Mouse (Mus musculus): ENCODE measurements at regions not wholly inside any gene's neighbourhood (a gene's known extent, or its start where the extent isn't known, plus 50 kb on each side); places are given as distances from the start of the nearest gene placed in this dataset.

- 80% methylated on average over 1 of the region's 1 CpGs for WGBS
- H3K9me3 ChIP-seq: no peaks in the 10 kb centered on the region
- ATAC-seq (ENCODE audit: insufficient number of reproducible peaks, low FRiP score, low TSS enrichment, low read depth): no peak
- H3K27me3 ChIP-seq: no peaks in the 10 kb centered on the region
- H3K27ac ChIP-seq: no peak overlapping the region
- no peak overlapping the region for H3K9ac ChIP-seq
- H3K4me2 ChIP-seq: no peak overlapping the region
- no peak overlapping the region for H3K4me3 ChIP-seq
- H3K4me1 ChIP-seq: no peaks in the 10 kb centered on the region
- no peaks in the 10 kb centered on the region for H3K36me3 ChIP-seq
Measured at GRCm38 (mm10) chr13:69410359-69410758, 123.2 kb upstream of the Nsun2 start.

GRCm38 (mm10) chr13:69414813-69415212 is 118.7 kb upstream of the Nsun2 start:
- Histone ChIP-seq H3K27ac (no peak overlapping the region), H3K4me3 (no peak overlapping the region), H3K4me1 (no peaks in the 10 kb centered on the region), H3K27me3 (no peaks in the 10 kb centered on the region), H3K4me2 (no peak overlapping the region), H3K36me3 (no peaks in the 10 kb centered on the region), H3K9ac (no peak overlapping the region), H3K9me3 (no peaks in the 10 kb centered on the region)
- 69% methylated on average over 7 of the region's 7 CpGs for WGBS
- ATAC-seq (ENCODE audit: insufficient number of reproducible peaks, low FRiP score, low TSS enrichment, low read depth): no peak

- Histone ChIP-seq H3K4me3 (no peak overlapping the region), H3K4me1 (no peaks in the 10 kb centered on the region), H3K36me3 (no peaks in the 10 kb centered on the region), H3K27ac (no peak overlapping the region), H3K9ac (no peak overlapping the region), H3K9me3 (no peaks in the 10 kb centered on the region), H3K4me2 (no peak overlapping the region), H3K27me3 (no peaks in the 10 kb centered on the region)
- WGBS: 87% methylated on average over 2 of the region's 2 CpGs
- ATAC-seq (ENCODE audit: insufficient number of reproducible peaks, low FRiP score, low TSS enrichment, low read depth): no peak
Measured at GRCm38 (mm10) chr13:69416726-69417125, 116.8 kb upstream of the Nsun2 start.

- H3K27ac ChIP-seq: no peak overlapping the region
- no peaks in the 10 kb centered on the region for H3K36me3 ChIP-seq
- no peaks in the 10 kb centered on the region for H3K27me3 ChIP-seq
- no peaks in the 10 kb centered on the region for H3K9me3 ChIP-seq
- ATAC-seq (ENCODE audit: insufficient number of reproducible peaks, low FRiP score, low TSS enrichment, low read depth): no peak
- H3K9ac ChIP-seq: no peak overlapping the region
- H3K4me2 ChIP-seq: no peak overlapping the region
- 67% methylated on average over 14 of the region's 14 CpGs for whole genome bisulfite sequencing
- H3K4me1 ChIP-seq: no peaks in the 10 kb centered on the region
- H3K4me3 ChIP-seq: no peak overlapping the region
Measured at GRCm38 (mm10) chr13:69417855-69418478, 115.6 kb upstream of the Nsun2 start.

- no peak overlapping the region for H3K4me2 ChIP-seq
- 89% methylated on average over 8 of the region's 8 CpGs for WGBS
- H3K4me1 ChIP-seq: no peaks in the 10 kb centered on the region
- H3K36me3 ChIP-seq: no peaks in the 10 kb centered on the region
- no peak overlapping the region for H3K27ac ChIP-seq
- no peak overlapping the region for H3K9ac ChIP-seq
- no peak overlapping the region for H3K4me3 ChIP-seq
- H3K9me3 ChIP-seq: no peaks in the 10 kb centered on the region
- ATAC-seq (ENCODE audit: insufficient number of reproducible peaks, low FRiP score, low TSS enrichment, low read depth): no peak
- no peaks in the 10 kb centered on the region for H3K27me3 ChIP-seq
Measured at GRCm38 (mm10) chr13:69420166-69420565, 113.4 kb upstream of the Nsun2 start.

GRCm38 (mm10) chr13:69421966-69422365 is 111.6 kb upstream of the Nsun2 start:
- Histone ChIP-seq H3K27me3 (no peaks in the 10 kb centered on the region), H3K9me3 (no peaks in the 10 kb centered on the region), H3K36me3 (no peaks in the 10 kb centered on the region), H3K4me2 (no peak overlapping the region), H3K9ac (no peak overlapping the region), H3K4me3 (no peak overlapping the region), H3K27ac (no peak overlapping the region), H3K4me1 (no peaks in the 10 kb centered on the region)
- no peak for ATAC-seq (ENCODE audit: insufficient number of reproducible peaks, low FRiP score, low TSS enrichment, low read depth)

GRCm38 (mm10) chr13:69426117-69426516 is 107.4 kb upstream of the Nsun2 start:
- 35% methylated on average over 6 of the region's 6 CpGs for WGBS
- H3K4me1 ChIP-seq: 0 out of 2 replicates have a peak, but pooled peaks cover 7% of the 10 kb centered on the region
- no peaks in the 10 kb centered on the region for H3K27me3 ChIP-seq
- H3K27ac ChIP-seq: no peak overlapping the region
- H3K4me3 ChIP-seq: no peak overlapping the region
- no peak for ATAC-seq (ENCODE audit: insufficient number of reproducible peaks, low FRiP score, low TSS enrichment, low read depth)
- no peaks in the 10 kb centered on the region for H3K36me3 ChIP-seq
- no peaks in the 10 kb centered on the region for H3K9me3 ChIP-seq
- H3K4me2 ChIP-seq: no peak overlapping the region
- H3K9ac ChIP-seq: no peak overlapping the region

GRCm38 (mm10) chr13:69429596-69429995 is 104.0 kb upstream of the Nsun2 start:
- H3K9ac ChIP-seq: no peak overlapping the region
- H3K4me2 ChIP-seq: no peak overlapping the region
- no peaks in the 10 kb centered on the region for H3K27me3 ChIP-seq
- H3K4me1 ChIP-seq: 0 out of 2 replicates have a peak, but pooled peaks cover 8% of the 10 kb centered on the region
- no peak overlapping the region for H3K4me3 ChIP-seq
- no peak for ATAC-seq (ENCODE audit: insufficient number of reproducible peaks, low FRiP score, low TSS enrichment, low read depth)
- 34% methylated on average over 5 of the region's 5 CpGs for WGBS
- no peaks in the 10 kb centered on the region for H3K9me3 ChIP-seq
- H3K27ac ChIP-seq: no peak overlapping the region
- H3K36me3 ChIP-seq: no peaks in the 10 kb centered on the region

GRCm38 (mm10) chr13:69433461-69434323 is 99.9 kb upstream of the Nsun2 start:
- H3K36me3 ChIP-seq: no peaks in the 10 kb centered on the region
- ATAC-seq (ENCODE audit: insufficient number of reproducible peaks, low FRiP score, low TSS enrichment, low read depth): no peak
- no peak overlapping the region for H3K4me2 ChIP-seq
- H3K4me3 ChIP-seq: no peak overlapping the region
- H3K27ac ChIP-seq: no peak overlapping the region
- H3K9ac ChIP-seq: no peak overlapping the region
- no peaks in the 10 kb centered on the region for H3K27me3 ChIP-seq
- 51% methylated on average over 8 of the region's 8 CpGs for WGBS
- H3K4me1 ChIP-seq: 0 out of 2 replicates have a peak, but pooled peaks cover 12% of the 10 kb centered on the region
- H3K9me3 ChIP-seq: no peaks in the 10 kb centered on the region

- Histone ChIP-seq H3K4me3 (no peak overlapping the region), H3K36me3 (no peaks in the 10 kb centered on the region), H3K4me1 (0 out of 2 replicates have a peak, but pooled peaks cover 4% of the 10 kb centered on the region), H3K27me3 (no peaks in the 10 kb centered on the region), H3K27ac (no peak overlapping the region), H3K9me3 (no peaks in the 10 kb centered on the region), H3K9ac (no peak overlapping the region), H3K4me2 (no peak overlapping the region)
- no peak for ATAC-seq (ENCODE audit: insufficient number of reproducible peaks, low FRiP score, low TSS enrichment, low read depth)
- WGBS: 81% methylated on average over 9 of the region's 9 CpGs
Measured at GRCm38 (mm10) chr13:69439486-69439885, 94.1 kb upstream of the Nsun2 start.

- Histone ChIP-seq H3K9ac (no peak overlapping the region), H3K4me3 (no peak overlapping the region), H3K4me2 (no peak overlapping the region), H3K27me3 (no peaks in the 10 kb centered on the region), H3K27ac (no peak overlapping the region), H3K36me3 (no peaks in the 10 kb centered on the region), H3K4me1 (no peaks in the 10 kb centered on the region), H3K9me3 (no peaks in the 10 kb centered on the region)
- 60% methylated on average over 1 of the region's 1 CpGs for WGBS
- no peak for ATAC-seq (ENCODE audit: insufficient number of reproducible peaks, low FRiP score, low TSS enrichment, low read depth)
Measured at GRCm38 (mm10) chr13:69441798-69442197, 91.7 kb upstream of the Nsun2 start.

- no peak overlapping the region for H3K4me2 ChIP-seq
- no peak overlapping the region for H3K4me3 ChIP-seq
- no peak overlapping the region for H3K9ac ChIP-seq
- H3K9me3 ChIP-seq: no peaks in the 10 kb centered on the region
- no peaks in the 10 kb centered on the region for H3K4me1 ChIP-seq
- H3K27me3 ChIP-seq: no peaks in the 10 kb centered on the region
- H3K27ac ChIP-seq: no peak overlapping the region
- WGBS: 86% methylated on average over 4 of the region's 4 CpGs
- ATAC-seq (ENCODE audit: insufficient number of reproducible peaks, low FRiP score, low TSS enrichment, low read depth): no peak
- no peaks in the 10 kb centered on the region for H3K36me3 ChIP-seq
Measured at GRCm38 (mm10) chr13:69445611-69446010, 87.9 kb upstream of the Nsun2 start.

Measured in limb, embryonic 15.5 days (tissue).